28 mouse cellular contexts compared by ENCODE assay signal in genomic region chr11:95157872-95158271, GRCm38 (mm10). TPM values are rescaled to one million over a fixed set of nuclear protein-coding genes. Genes with fewer than 3 reads are reported as not detected.
DNase-seq lines count a peak whose midpoint lies in the region; ATAC-seq lines count a peak whose summit lies in the region.
"Had no signal": no experiment of that assay in that cellular context is flagged by ENCODE, and none has a peak within 500 bp of the region (broad histone marks: within the 10 kb centered on the region; RNA-seq: fewer than 3 reads in every experiment).

No protein-coding gene starts in this region.

- H3K27me3 ChIP-seq in embryonic facial prominence, embryonic 14.5 days (replicated peaks; ENCODE audit: control insufficient read depth, insufficient read depth, low read length), result peaks cover 4% of the 10 kb centered on the region
- peaks cover 40% of the 10 kb centered on the region for H3K27me3 ChIP-seq in embryonic facial prominence, embryonic 10.5 days (replicated peaks; ENCODE audit: low read depth, poor library complexity, severe bottlenecking)
- peaks cover 11% of the 10 kb centered on the region for H3K27me3 ChIP-seq in hindbrain, embryonic 16.5 days (replicated peaks; ENCODE audit: control insufficient read depth, insufficient read depth, low read length)

- WGBS in embryonic facial prominence, embryonic 14.5 days, result 79% methylated on average over 4 of the region's 5 CpGs
- 83% methylated on average over 5 of the region's 5 CpGs for WGBS in embryonic facial prominence, embryonic 10.5 days
- WGBS in hindbrain, embryonic 16.5 days, result 68% methylated on average over 5 of the region's 5 CpGs

- H3K27ac ChIP-seq in embryonic facial prominence, embryonic 14.5 days (replicated peaks; ENCODE audit: low read depth, low read length), result no peak overlapping the region
- no peak overlapping the region for H3K27ac ChIP-seq in embryonic facial prominence, embryonic 10.5 days (replicated peaks)
- H3K27ac ChIP-seq in hindbrain, embryonic 16.5 days (ENCODE audit: low read depth, low read length), result no peak overlapping the region
- H3K27ac ChIP-seq: embryonic facial prominence, embryonic 15.5 days; forebrain, embryonic 12.5 days; heart, adult 2 months; heart, embryonic 15.5 days; hindbrain, embryonic 13.5 days; intestine, embryonic 15.5 days had no signal

- no peak for DNase-seq in embryonic facial prominence, embryonic 14.5 days (ENCODE audit: low spot score)
- DNase-seq in embryonic facial prominence, embryonic 10.5 days (ENCODE audit: low spot score), result no peak
- peak; percentile 31 for DNase-seq in NIH3T3 (ENCODE audit: low read depth)
- DNase-seq in lung, postnatal 4 days, result no peak
- no peak for DNase-seq in thymus, postnatal 25 days
- DNase-seq in layer of hippocampus, adult 18-20 months (ENCODE audit: low spot score in 2 of 2), result no peak
- DNase-seq: adrenal gland, postnatal 14 days; cerebellum, adult 11-12 months; cerebellum, adult 9-10 months; gastrocnemius, postnatal 10 days; heart, adult 2 months; kidney, adult 18-20 months had no signal

- no peak overlapping the region for H3K4me3 ChIP-seq in embryonic facial prominence, embryonic 14.5 days (ENCODE audit: low read depth, low read length)
- no peak overlapping the region for H3K4me3 ChIP-seq in embryonic facial prominence, embryonic 10.5 days
- no peak overlapping the region for H3K4me3 ChIP-seq in hindbrain, embryonic 16.5 days (ENCODE audit: low read length)
- H3K4me3 ChIP-seq: embryonic facial prominence, embryonic 15.5 days; erythroblast, embryonic 14.5 days; forebrain, embryonic 12.5 days; heart, adult 2 months; heart, embryonic 15.5 days; hindbrain, embryonic 13.5 days; intestine, embryonic 15.5 days had no signal

- 0 out of 2 replicates have a peak, but pooled peaks have one; percentile 18 for ATAC-seq in embryonic facial prominence, embryonic 14.5 days (ENCODE audit: low read depth)
- ATAC-seq in granulocyte monocyte progenitor cell, adult 5-6 weeks (replicated peaks; ENCODE audit: poor library complexity, severe bottlenecking), result peak; percentile 52
- no peak for ATAC-seq in hindbrain, embryonic 16.5 days
- ATAC-seq: CD4-positive, CD25-positive, alpha-beta regulatory T cell, adult 4 months; forebrain, embryonic 16.5 days; intestine, embryonic 15.5 days had no signal

- no peaks in the 10 kb centered on the region for H3K4me1 ChIP-seq in embryonic facial prominence, embryonic 14.5 days (ENCODE audit: control insufficient read depth, insufficient read depth, low read length)
- H3K4me1 ChIP-seq in embryonic facial prominence, embryonic 10.5 days, result peaks cover 1% of the 10 kb centered on the region; the same call in 1 of the 2 replicates
- H3K4me1 ChIP-seq in hindbrain, embryonic 16.5 days (ENCODE audit: control insufficient read depth, insufficient read depth, low read depth, low read length), result no peaks in the 10 kb centered on the region
- H3K4me1 ChIP-seq: forebrain, embryonic 12.5 days; heart, embryonic 15.5 days; hindbrain, embryonic 13.5 days; intestine, embryonic 15.5 days had no signal

- H3K9ac ChIP-seq in embryonic facial prominence, embryonic 14.5 days (ENCODE audit: low read depth, low read length), result no peak overlapping the region
- H3K9ac ChIP-seq in hindbrain, embryonic 16.5 days (ENCODE audit: low read depth, low read length), result no peak overlapping the region
- H3K9ac ChIP-seq: embryonic facial prominence, embryonic 15.5 days; forebrain, embryonic 12.5 days; heart, embryonic 15.5 days; hindbrain, embryonic 13.5 days; intestine, embryonic 15.5 days had no signal

- no peaks in the 10 kb centered on the region for H3K9me3 ChIP-seq in embryonic facial prominence, embryonic 14.5 days (ENCODE audit: control insufficient read depth, low read length)
- H3K9me3 ChIP-seq in embryonic facial prominence, embryonic 10.5 days, result no peaks in the 10 kb centered on the region
- no peaks in the 10 kb centered on the region for H3K9me3 ChIP-seq in hindbrain, embryonic 16.5 days (ENCODE audit: control insufficient read depth, low read length)
- H3K9me3 ChIP-seq: embryonic facial prominence, embryonic 15.5 days; forebrain, embryonic 12.5 days; heart, embryonic 15.5 days; hindbrain, embryonic 13.5 days; intestine, embryonic 15.5 days had no signal

- no peak overlapping the region for H3K4me2 ChIP-seq in embryonic facial prominence, embryonic 14.5 days (ENCODE audit: low read depth, low read length)
- H3K4me2 ChIP-seq in hindbrain, embryonic 16.5 days (ENCODE audit: low read length), result no peak overlapping the region
- H3K4me2 ChIP-seq: embryonic facial prominence, embryonic 15.5 days; forebrain, embryonic 12.5 days; heart, embryonic 11.5 days; heart, embryonic 15.5 days; hindbrain, embryonic 13.5 days; intestine, embryonic 15.5 days had no signal

- no peaks in the 10 kb centered on the region for H3K36me3 ChIP-seq in embryonic facial prominence, embryonic 14.5 days (ENCODE audit: control insufficient read depth, insufficient read depth, low read length)
- no peaks in the 10 kb centered on the region for H3K36me3 ChIP-seq in embryonic facial prominence, embryonic 10.5 days (replicated peaks)
- no peaks in the 10 kb centered on the region for H3K36me3 ChIP-seq in hindbrain, embryonic 16.5 days (ENCODE audit: control insufficient read depth, insufficient read depth, low read length)
- H3K36me3 ChIP-seq: embryonic facial prominence, embryonic 15.5 days; forebrain, embryonic 12.5 days; heart, embryonic 15.5 days; hindbrain, embryonic 13.5 days; intestine, embryonic 15.5 days had no signal

RNA-seq across cellular contexts. Expression of gene Dlx4, which starts 11.8 kb away (rescaled TPM):
- polyA plus RNA-seq in embryonic facial prominence, embryonic 14.5 days (2014; fragmentation: Nextera tagmentation; extraction: Ambion mirVana), result 3.1 and 3.2 TPM in 2 replicates
- polyA plus RNA-seq in embryonic facial prominence, embryonic 10.5 days (2016; fragmentation: Nextera tagmentation; extraction: Ambion mirVana), result 3.6 and 4.3 TPM in 2 replicates
- total RNA-seq in granulocyte monocyte progenitor cell, adult 5-6 weeks (2014; fragmentation: Nextera tagmentation), result not detected in 2 replicates
- not detected in 2 replicates for total RNA-seq in granulocyte monocyte progenitor cell, adult 5-6 weeks (2017)
- polyA plus RNA-seq in hindbrain, embryonic 16.5 days (2015; fragmentation: Nextera tagmentation; extraction: Ambion mirVana), result not detected in 2 replicates
- under 1 TPM; 0.13 to 0.17 TPM for total RNA-seq in layer of hippocampus, adult 18-20 months (2021)
- total RNA-seq: adrenal gland, adult 18-20 months; adrenal gland, postnatal 14 days; gastrocnemius, postnatal 4 days; heart, adult 2 months; MEL had no signal
- polyA plus RNA-seq: CD4-positive, CD25-positive, alpha-beta regulatory T cell, adult 4 months; erythroblast, embryonic 14.5 days; forebrain, embryonic 16.5 days; frontal cortex, adult 2 months; heart, embryonic 11.5 days; hindbrain, embryonic 13.5 days had no signal

RNA-seq across cellular contexts. Expression of gene Dlx3, which starts 38.0 kb away (rescaled TPM):
- 16.1 and 20.2 TPM in 2 replicates for polyA plus RNA-seq in embryonic facial prominence, embryonic 14.5 days (2014; fragmentation: Nextera tagmentation; extraction: Ambion mirVana)
- polyA plus RNA-seq in embryonic facial prominence, embryonic 10.5 days (2016; fragmentation: Nextera tagmentation; extraction: Ambion mirVana), result 29.8 and 31.3 TPM in 2 replicates
- total RNA-seq in granulocyte monocyte progenitor cell, adult 5-6 weeks (2014; fragmentation: Nextera tagmentation), result not detected in 2 replicates
- total RNA-seq in granulocyte monocyte progenitor cell, adult 5-6 weeks (2017), result not detected in 2 replicates
- polyA plus RNA-seq in hindbrain, embryonic 16.5 days (2015; fragmentation: Nextera tagmentation; extraction: Ambion mirVana), result 0.19 and 0.32 TPM in 2 replicates
- total RNA-seq in layer of hippocampus, adult 18-20 months (2021), result not detected
- total RNA-seq: adrenal gland, adult 18-20 months; adrenal gland, postnatal 14 days; heart, adult 2 months; heart, postnatal 25 days; MEL had no signal
- polyA plus RNA-seq: erythroblast, embryonic 14.5 days; frontal cortex, adult 2 months; heart, adult 2 months had no signal

Comparison
In these comparisons a context has a peak if more than half of its experiments do, and no peak if none do; other contexts are left out.
1. RNA of gene Dlx3, which starts 38.0 kb away (polyA plus RNA-seq): 29.8 to 31.3 TPM in embryonic facial prominence, embryonic 10.5 days and 16.1 to 20.2 TPM in embryonic facial prominence, embryonic 14.5 days; 0.19 to 0.32 TPM in hindbrain, embryonic 16.5 days; every median in the first group is over 10 times any median in the second.